Mouse (Mus musculus): Measurements from ENCODE around the gene Gm49395. TPM values are rescaled to one million over a fixed set of nuclear protein-coding genes. Genes with fewer than 3 reads are reported as not detected.

Gene Gm49395
- polyA plus RNA-seq, 1 experiment from 2014 or later: 15.3 TPM

DNA sequence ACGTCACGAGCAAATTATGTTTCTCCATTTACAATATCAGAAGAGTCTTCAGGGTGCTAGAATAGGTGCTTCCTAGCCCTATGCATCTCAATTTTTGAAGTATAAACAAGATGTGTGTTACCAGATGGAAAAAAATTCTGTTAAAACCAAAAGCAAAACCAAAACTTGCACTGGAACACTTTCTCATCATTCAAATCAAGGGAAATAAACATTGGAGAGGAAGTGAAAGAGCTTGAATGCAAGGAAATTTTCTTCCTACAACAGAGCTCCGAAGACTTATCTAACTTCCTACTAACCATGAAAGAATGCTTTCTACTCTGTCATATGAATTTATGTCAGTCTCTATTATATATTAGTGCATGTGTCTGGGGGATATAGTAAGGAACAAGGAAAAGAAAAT lies 35.0 kb upstream of the Gm49395 start:
- no peaks in the 10 kb centered on the region for H3K9me3 ChIP-seq (replicated peaks; ENCODE audit: low read length)
- no peak overlapping the region for H3K27ac ChIP-seq
- no peak overlapping the region for H3K4me3 ChIP-seq (replicated peaks; ENCODE audit: low read depth, low read length)
- H3K36me3 ChIP-seq (ENCODE audit: insufficient read depth, low read length): no peaks in the 10 kb centered on the region
- DNase-seq (ENCODE audit: low spot score): peak; percentile 46
- no peak for ATAC-seq (replicated peaks; ENCODE audit: low FRiP score, low read depth)
- WGBS: 80% methylated on average over 3 of the region's 3 CpGs
- no peak for TF ChIP-seq CTCF (IDR thresholded peaks at IDR 0.05; ENCODE audit: low read depth)
- no peaks in the 10 kb centered on the region for H3K27me3 ChIP-seq (ENCODE audit: insufficient read depth, low read length)
- no peak overlapping the region for H3K4me2 ChIP-seq (ENCODE audit: low read length)
- no peaks in the 10 kb centered on the region for H3K4me1 ChIP-seq (replicated peaks; ENCODE audit: insufficient read depth, low read length)
- H3K9ac ChIP-seq (ENCODE audit: low read depth, low read length): no peak overlapping the region

DNA sequence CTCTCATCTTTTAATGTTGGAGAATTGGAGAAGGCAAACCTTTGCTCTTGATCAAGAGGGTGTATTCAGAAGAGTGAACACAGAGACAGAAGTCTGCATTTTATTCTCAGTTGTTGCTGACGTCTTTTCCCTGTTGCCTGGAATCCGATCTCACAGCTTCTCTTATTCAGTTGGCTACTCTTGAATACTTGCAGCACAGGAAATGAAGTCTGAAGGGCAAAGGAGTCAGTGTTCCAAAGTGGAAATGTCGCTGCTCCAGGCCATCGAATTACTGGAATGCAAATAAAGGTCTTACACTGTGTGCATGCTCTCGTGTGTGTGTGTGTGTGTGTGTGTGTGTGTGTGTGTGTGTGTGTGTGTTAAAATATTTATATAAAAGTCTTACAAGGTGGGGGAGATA lies 30.7 kb upstream of the Gm49395 start:
- H3K27ac ChIP-seq: peak overlapping the region; percentile 64; the same call in 1 of the 2 replicates
- no peak overlapping the region for H3K4me2 ChIP-seq (ENCODE audit: low read length)
- no peaks in the 10 kb centered on the region for H3K36me3 ChIP-seq (ENCODE audit: insufficient read depth, low read length)
- ATAC-seq (replicated peaks; ENCODE audit: low FRiP score, low read depth) (peak; percentile 75; the same call in 1 of the 2 replicates), DNase-seq (ENCODE audit: low spot score) (peak; percentile 80)
- H3K4me1 ChIP-seq (replicated peaks; ENCODE audit: insufficient read depth, low read length): no peaks in the 10 kb centered on the region
- H3K4me3 ChIP-seq (replicated peaks; ENCODE audit: low read depth, low read length): no peak overlapping the region
- TF ChIP-seq CTCF (IDR thresholded peaks at IDR 0.05; ENCODE audit: low read depth): no peak
- H3K9me3 ChIP-seq (replicated peaks; ENCODE audit: low read length): no peaks in the 10 kb centered on the region
- WGBS: 3% methylated on average over 5 of the region's 5 CpGs
- H3K27me3 ChIP-seq (ENCODE audit: insufficient read depth, low read length): no peaks in the 10 kb centered on the region
- no peak overlapping the region for H3K9ac ChIP-seq (ENCODE audit: low read depth, low read length)

GRCm38 (mm10) chr13:115131381-115131780 lies 29.7 kb upstream of the Gm49395 start:
- 64% methylated on average over 3 of the region's 3 CpGs for WGBS
- no peak for ATAC-seq (replicated peaks; ENCODE audit: low FRiP score, low read depth)

DNA sequence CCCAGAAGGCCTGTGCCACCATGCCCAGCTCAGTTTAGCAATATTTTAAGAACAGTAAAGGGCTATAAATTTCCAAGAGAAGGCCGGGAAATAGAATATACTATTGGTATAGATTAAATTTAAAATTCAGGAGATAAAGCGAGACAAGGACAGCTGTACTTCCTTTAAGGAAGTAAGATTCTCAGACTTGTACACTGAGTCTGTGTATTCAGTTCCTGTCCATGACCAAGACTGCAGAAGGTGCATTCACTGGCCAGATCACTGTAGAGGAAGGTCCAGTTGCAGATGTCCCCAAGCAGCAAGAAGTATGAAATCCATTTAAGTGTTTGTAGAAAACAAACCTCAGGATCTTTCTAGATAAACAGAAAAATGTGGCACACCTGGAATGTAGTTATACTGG lies 28.3 kb upstream of the Gm49395 start:
- Histone ChIP-seq H3K4me2 (ENCODE audit: low read length) (no peak overlapping the region), H3K9ac (ENCODE audit: low read depth, low read length) (no peak overlapping the region), H3K4me1 (replicated peaks; ENCODE audit: insufficient read depth, low read length) (no peaks in the 10 kb centered on the region), H3K27ac (no peak overlapping the region), H3K36me3 (ENCODE audit: insufficient read depth, low read length) (no peaks in the 10 kb centered on the region), H3K27me3 (ENCODE audit: insufficient read depth, low read length) (no peaks in the 10 kb centered on the region), H3K9me3 (replicated peaks; ENCODE audit: low read length) (no peaks in the 10 kb centered on the region), H3K4me3 (replicated peaks; ENCODE audit: low read depth, low read length) (no peak overlapping the region)
- WGBS: 66% methylated on average over 2 of the region's 2 CpGs
- no peak for DNase-seq (ENCODE audit: low spot score)
- no peak for ATAC-seq (replicated peaks; ENCODE audit: low FRiP score, low read depth)
- no peak for TF ChIP-seq CTCF (IDR thresholded peaks at IDR 0.05; ENCODE audit: low read depth)

More at GRCm38 (mm10) chr13:115131381-115131780, 29.7 kb upstream of the Gm49395 start:
- no peak overlapping the region for H3K27ac ChIP-seq
- no peak for TF ChIP-seq CTCF (IDR thresholded peaks at IDR 0.05; ENCODE audit: low read depth)
- H3K9ac ChIP-seq (ENCODE audit: low read depth, low read length): no peak overlapping the region
- H3K9me3 ChIP-seq (replicated peaks; ENCODE audit: low read length): no peaks in the 10 kb centered on the region
- no peaks in the 10 kb centered on the region for H3K4me1 ChIP-seq (replicated peaks; ENCODE audit: insufficient read depth, low read length)
- no peaks in the 10 kb centered on the region for H3K27me3 ChIP-seq (ENCODE audit: insufficient read depth, low read length)
- H3K4me2 ChIP-seq (ENCODE audit: low read length): no peak overlapping the region
- no peaks in the 10 kb centered on the region for H3K36me3 ChIP-seq (ENCODE audit: insufficient read depth, low read length)
- no peak for DNase-seq (ENCODE audit: low spot score)
- no peak overlapping the region for H3K4me3 ChIP-seq (replicated peaks; ENCODE audit: low read depth, low read length)

DNA sequence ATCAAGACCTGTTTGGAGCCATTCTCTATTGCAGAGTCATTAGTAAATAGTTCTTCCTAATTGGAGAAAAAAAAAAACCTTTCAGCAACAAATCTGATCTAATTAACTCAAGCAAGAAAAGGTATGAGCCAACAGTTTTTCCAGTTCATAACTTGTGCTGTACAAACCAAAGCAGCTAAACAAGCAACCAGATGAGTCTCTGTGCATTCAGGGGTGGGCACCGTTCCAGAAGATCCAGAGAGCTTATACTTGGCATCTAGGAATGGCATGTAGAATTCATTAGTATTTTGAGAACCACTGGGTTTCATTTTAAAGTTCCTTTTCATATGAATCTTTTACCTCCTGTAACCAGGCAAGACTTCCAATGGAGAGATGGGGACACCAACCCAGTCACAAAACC lies 26.1 kb upstream of the Gm49395 start:
- no peak for TF ChIP-seq CTCF (IDR thresholded peaks at IDR 0.05; ENCODE audit: low read depth)
- no peaks in the 10 kb centered on the region for H3K36me3 ChIP-seq (ENCODE audit: insufficient read depth, low read length)
- DNase-seq (ENCODE audit: low spot score): no peak
- H3K4me1 ChIP-seq (replicated peaks; ENCODE audit: insufficient read depth, low read length): no peaks in the 10 kb centered on the region
- 62% methylated on average over 1 of the region's 1 CpGs for WGBS
- no peak overlapping the region for H3K9ac ChIP-seq (ENCODE audit: low read depth, low read length)
- no peak overlapping the region for H3K27ac ChIP-seq
- H3K4me3 ChIP-seq (replicated peaks; ENCODE audit: low read depth, low read length): no peak overlapping the region
- no peaks in the 10 kb centered on the region for H3K9me3 ChIP-seq (replicated peaks; ENCODE audit: low read length)
- no peaks in the 10 kb centered on the region for H3K27me3 ChIP-seq (ENCODE audit: insufficient read depth, low read length)
- ATAC-seq (replicated peaks; ENCODE audit: low FRiP score, low read depth): no peak
- no peak overlapping the region for H3K4me2 ChIP-seq (ENCODE audit: low read length)

- H3K36me3 ChIP-seq (ENCODE audit: insufficient read depth, low read length): no peaks in the 10 kb centered on the region
- no peak for TF ChIP-seq CTCF (IDR thresholded peaks at IDR 0.05; ENCODE audit: low read depth)
- WGBS: 93% methylated on average over 2 of the region's 2 CpGs
- H3K4me2 ChIP-seq (ENCODE audit: low read length): no peak overlapping the region
- H3K27ac ChIP-seq: no peak overlapping the region
- H3K4me3 ChIP-seq (replicated peaks; ENCODE audit: low read depth, low read length): no peak overlapping the region
- no peaks in the 10 kb centered on the region for H3K4me1 ChIP-seq (replicated peaks; ENCODE audit: insufficient read depth, low read length)
- no peaks in the 10 kb centered on the region for H3K9me3 ChIP-seq (replicated peaks; ENCODE audit: low read length)
- ATAC-seq (replicated peaks; ENCODE audit: low FRiP score, low read depth) (no peak), DNase-seq (ENCODE audit: low spot score) (no peak)
- no peaks in the 10 kb centered on the region for H3K27me3 ChIP-seq (ENCODE audit: insufficient read depth, low read length)
- H3K9ac ChIP-seq (ENCODE audit: low read depth, low read length): no peak overlapping the region
These were observed 24.8 kb upstream of the Gm49395 start for GRCm38 (mm10) chr13:115126534-115126933.

- 78% methylated on average over 4 of the region's 4 CpGs for WGBS
- no peak for ATAC-seq (replicated peaks; ENCODE audit: low FRiP score, low read depth)
These were observed 23.4 kb upstream of the Gm49395 start for GRCm38 (mm10) chr13:115125130-115125529.

More at GRCm38 (mm10) chr13:115125130-115125529, 23.4 kb upstream of the Gm49395 start:
- no peak for TF ChIP-seq CTCF (IDR thresholded peaks at IDR 0.05; ENCODE audit: low read depth)
- no peaks in the 10 kb centered on the region for H3K27me3 ChIP-seq (ENCODE audit: insufficient read depth, low read length)
- H3K4me3 ChIP-seq (replicated peaks; ENCODE audit: low read depth, low read length): no peak overlapping the region
- H3K4me2 ChIP-seq (ENCODE audit: low read length): no peak overlapping the region
- H3K4me1 ChIP-seq (replicated peaks; ENCODE audit: insufficient read depth, low read length): no peaks in the 10 kb centered on the region
- no peaks in the 10 kb centered on the region for H3K36me3 ChIP-seq (ENCODE audit: insufficient read depth, low read length)
- H3K27ac ChIP-seq: no peak overlapping the region
- no peaks in the 10 kb centered on the region for H3K9me3 ChIP-seq (replicated peaks; ENCODE audit: low read length)
- DNase-seq (ENCODE audit: low spot score): no peak
- no peak overlapping the region for H3K9ac ChIP-seq (ENCODE audit: low read depth, low read length)
